ENCODE assay signal across 9 mouse cellular contexts in genomic region chr3:114030886-114031285, GRCm38 (mm10). TPM values are rescaled to one million over a fixed set of nuclear protein-coding genes. Genes with fewer than 3 reads are reported as not detected.
A peak's percentile ranks its signal among the peaks of the same experiment; 100 is the strongest.
DNase-seq lines count a peak whose midpoint lies in the region; ATAC-seq and TF ChIP-seq lines count a peak whose summit lies in the region.
"Had no signal": no experiment of that assay in that cellular context is flagged by ENCODE, and none has a peak within 500 bp of the region (broad histone marks: within the 10 kb centered on the region; RNA-seq: fewer than 3 reads in every experiment).

No protein-coding gene starts in this region.

- DNase-seq in heart, adult 11 months, result no peak
- peak; percentile 36 for DNase-seq in brain, embryonic 14.5 days (ENCODE audit: low read depth)
- peak; percentile 43 for DNase-seq in hindbrain, embryonic 11.5 days (ENCODE audit: low spot score)
- peak; percentile 95 for DNase-seq in midbrain, embryonic 11.5 days (ENCODE audit: low spot score, missing footprints)
- no peak for DNase-seq in left cerebral cortex, adult 8-10 months (ENCODE audit: low spot score in 2 of 2)
- DNase-seq in thymus, postnatal 36 days, result no peak
- DNase-seq in adrenal gland, postnatal 14 days, result no peak

- peak overlapping the region; percentile 76 for H3K9ac ChIP-seq in heart, embryonic 13.5 days
- H3K9ac ChIP-seq in hindbrain, embryonic 11.5 days (ENCODE audit: low read depth, low read length), result peak overlapping the region; percentile 49
- H3K9ac ChIP-seq in midbrain, embryonic 11.5 days (ENCODE audit: low read length), result peak overlapping the region; percentile 63

- no peaks in the 10 kb centered on the region for H3K36me3 ChIP-seq in heart, embryonic 13.5 days
- no peaks in the 10 kb centered on the region for H3K36me3 ChIP-seq in hindbrain, embryonic 11.5 days (ENCODE audit: control insufficient read depth, insufficient read depth, low read length)
- no peaks in the 10 kb centered on the region for H3K36me3 ChIP-seq in midbrain, embryonic 11.5 days (ENCODE audit: control insufficient read depth, insufficient read depth, low read length)

- H3K4me1 ChIP-seq in heart, embryonic 13.5 days, result peaks cover 17% of the 10 kb centered on the region
- no peaks in the 10 kb centered on the region for H3K4me1 ChIP-seq in hindbrain, embryonic 11.5 days (replicated peaks; ENCODE audit: control insufficient read depth, insufficient read depth, low read length)
- H3K4me1 ChIP-seq in midbrain, embryonic 11.5 days (ENCODE audit: control insufficient read depth, insufficient read depth, low read length), result peaks cover 9% of the 10 kb centered on the region

- WGBS in heart, embryonic 13.5 days, result 1% methylated on average over 9 of the region's 9 CpGs
- WGBS in hindbrain, embryonic 11.5 days, result under 1% methylated on average over 9 of the region's 9 CpGs
- WGBS in midbrain, embryonic 11.5 days, result 0% methylated on average over 9 of the region's 9 CpGs

- no peak overlapping the region for H3K27ac ChIP-seq in heart, embryonic 13.5 days (replicated peaks)
- no peak overlapping the region for H3K27ac ChIP-seq in hindbrain, embryonic 11.5 days (ENCODE audit: low read depth, low read length)
- no peak overlapping the region for H3K27ac ChIP-seq in midbrain, embryonic 11.5 days (ENCODE audit: low read depth, low read length)

- H3K9me3 ChIP-seq in heart, embryonic 13.5 days, result no peaks in the 10 kb centered on the region
- no peaks in the 10 kb centered on the region for H3K9me3 ChIP-seq in hindbrain, embryonic 11.5 days (ENCODE audit: control insufficient read depth, low read length)
- H3K9me3 ChIP-seq in midbrain, embryonic 11.5 days (ENCODE audit: control insufficient read depth, low read length), result no peaks in the 10 kb centered on the region

- no peaks in the 10 kb centered on the region for H3K27me3 ChIP-seq in heart, embryonic 13.5 days (replicated peaks)
- H3K27me3 ChIP-seq in hindbrain, embryonic 11.5 days (ENCODE audit: control insufficient read depth, insufficient read depth, low read length), result no peaks in the 10 kb centered on the region
- H3K27me3 ChIP-seq in midbrain, embryonic 11.5 days (ENCODE audit: control insufficient read depth, insufficient read depth, low read length), result no peaks in the 10 kb centered on the region

- peak overlapping the region; percentile 77 for H3K4me3 ChIP-seq in heart, embryonic 13.5 days
- peak overlapping the region; percentile 60 for H3K4me3 ChIP-seq in hindbrain, embryonic 11.5 days (ENCODE audit: low read depth, low read length)
- H3K4me3 ChIP-seq in midbrain, embryonic 11.5 days (ENCODE audit: low read depth, low read length), result peak overlapping the region; percentile 52

- H3K4me2 ChIP-seq in heart, embryonic 13.5 days, result peak overlapping the region; percentile 98
- peak overlapping the region; percentile 78 for H3K4me2 ChIP-seq in hindbrain, embryonic 11.5 days (replicated peaks; ENCODE audit: low read depth, low read length)
- H3K4me2 ChIP-seq in midbrain, embryonic 11.5 days, result peak overlapping the region; percentile 59

- no peak for ATAC-seq in heart, embryonic 13.5 days (ENCODE audit: extremely low read depth, insufficient number of reproducible peaks, low FRiP score, low TSS enrichment)
- no peak for ATAC-seq in hindbrain, embryonic 11.5 days (ENCODE audit: low FRiP score)
- ATAC-seq in midbrain, embryonic 11.5 days (ENCODE audit: low FRiP score), result no peak

- TF ChIP-seq POLR2A in brain, embryonic 14.5 days (IDR thresholded peaks at IDR 0.05; ENCODE audit: borderline replicate concordance, extremely low read depth, insufficient read depth, insufficient read length, poor library complexity, severe bottlenecking), result no peak

- no peak for TF ChIP-seq CTCF in brain, embryonic 14.5 days (IDR thresholded peaks at IDR 0.05; ENCODE audit: borderline replicate concordance, extremely low read depth, insufficient read depth, insufficient read length)

RNA-seq across cellular contexts. Expression of gene Col11a1, which starts 0.5 kb away (rescaled TPM):
- 4.7 and 5.1 TPM in 2 replicates for polyA plus RNA-seq in heart, embryonic 13.5 days (2015; fragmentation: Nextera tagmentation; extraction: Ambion mirVana)
- polyA plus RNA-seq in brain, embryonic 14.5 days (2012; rRNA removed), result 11.8 and 18.1 TPM in 2 replicates
- 19.4 and 23.4 TPM in 2 replicates for polyA plus RNA-seq in hindbrain, embryonic 11.5 days (2014; fragmentation: Nextera tagmentation; extraction: Ambion mirVana)
- polyA plus RNA-seq in midbrain, embryonic 11.5 days (2014; fragmentation: Nextera tagmentation; extraction: Ambion mirVana), result 13.5 and 16.0 TPM in 2 replicates
- total RNA-seq in left cerebral cortex, adult 8-10 months (2022), result 1 to 10 TPM; 5.3 to 7.1 (median 6.8) TPM
- total RNA-seq in adrenal gland, postnatal 14 days (2021), result 1.3 and 2.3 TPM in 2 replicates
- total RNA-seq: liver, adult 2 months had no signal
- polyA plus RNA-seq: liver, adult 2 months had no signal

Comparison
In these comparisons a context has a peak if more than half of its experiments do, and no peak if none do; other contexts are left out.
1. DNase-seq: peak in brain, embryonic 14.5 days (single experiment), hindbrain, embryonic 11.5 days (single experiment) and midbrain, embryonic 11.5 days (single experiment); none in heart, adult 11 months (single experiment), left cerebral cortex, adult 8-10 months (0 of 2), thymus, postnatal 36 days (0 of 2) and adrenal gland, postnatal 14 days (single experiment).
2. Peak in every context shown above with its lines, with median percentiles within 50 percentile points of each other: H3K4me2 ChIP-seq, H3K4me3 ChIP-seq and H3K9ac ChIP-seq.